Mouse (Mus musculus) liver, adult 2 months (tissue): ENCODE results near the gene Phip. TPM values are rescaled to one million over a fixed set of nuclear protein-coding genes. Genes with fewer than 3 reads are reported as not detected.

Experiments
- DNase-seq: peaks from one replicate; pipeline ENCODE4 v3.0.0-alpha.2; 2011; ENCODE audit warnings: low read depth, low spot score; ENCODE audit errors: extremely low read depth
- H3K27ac ChIP-seq: fragments of 200-500 bp; replicated peaks from 2 replicates; pipeline ENCODE4 v1.5.1; 2012; ENCODE audit warnings: low read depth, mild to moderate bottlenecking, control low read depth, inconsistent platforms, low read length; ENCODE audit not compliant: insufficient read depth
- H3K27me3 ChIP-seq: fragments of 200-500 bp; 2 replicates; pipeline ENCODE4 v1.6.1; 2012; ENCODE audit warnings: mild to moderate bottlenecking, moderate library complexity, low read length, inconsistent platforms; ENCODE audit not compliant: control insufficient read depth, insufficient read depth
- H3K36me3 ChIP-seq: fragments of 200-500 bp; 2 replicates; pipeline ENCODE4 v1.6.1; 2012; ENCODE audit warnings: low read length, inconsistent platforms; ENCODE audit not compliant: control insufficient read depth, insufficient read depth
- H3K4me1 ChIP-seq: fragments of 200-500 bp; 2 replicates; pipeline ENCODE4 v1.6.1; 2011; ENCODE audit warnings: low read length; ENCODE audit not compliant: control insufficient read depth, insufficient read depth
- H3K4me3 ChIP-seq: fragments of 200-500 bp; 2 replicates; pipeline ENCODE4 v1.5.1; 2011; ENCODE audit warnings: low read depth, mild to moderate bottlenecking, control low read depth, low read length, moderate library complexity; ENCODE audit not compliant: insufficient read depth
- H3K79me2 ChIP-seq: fragments of 200-500 bp; 2 replicates; pipeline ENCODE4 v1.6.1; 2012; ENCODE audit warnings: inconsistent platforms, mild to moderate bottlenecking, low read length, moderate library complexity; ENCODE audit not compliant: control insufficient read depth, insufficient read depth
- H3K9ac ChIP-seq: fragments of 200-500 bp; 2 replicates; pipeline ENCODE4 v1.6.1; 2012; ENCODE audit warnings: low read depth, mild to moderate bottlenecking, control low read depth, inconsistent platforms, low read length
- CTCF ChIP-seq: fragments of 200-500 bp; IDR thresholded peaks from 2 replicates; pipeline ENCODE4 v1.5.1; 2011; ENCODE audit warnings: low read depth, low read length, control low read depth
- POLR2A ChIP-seq: fragments of 200-500 bp; IDR thresholded peaks from 2 replicates; pipeline ENCODE4 v1.6.1; 2011; ENCODE audit warnings: low read length, control low read depth; ENCODE audit not compliant: insufficient read depth; ENCODE audit errors: extremely low read depth
- WGBS: fragments of 180-500 bp; shearing (Covaris S2); methylation state at CpG from one replicate; pipeline ENCODE4 v1.1.7; 2018; 5-methylcytosine and 5-hydroxymethylcytosine counted together
- polyA plus RNA-seq: library from polyadenylated mRNA; depleted of rRNA; stranded (reverse); fragments of >200 nt; gene quantifications from 2 replicates; pipeline ENCODE4 v1.2.3, GENCODE M21; 2012; rRNA removed
- total RNA-seq: library from RNA; depleted of rRNA; stranded (reverse); fragments of >200 nt; gene quantifications from 2 replicates; pipeline ENCODE4 v1.2.3, GENCODE M21; 2014; rRNA removed

Phip gene
- total and polyA plus RNA-seq, 2 experiments: 1.1 to 25.1 TPM

DNA sequence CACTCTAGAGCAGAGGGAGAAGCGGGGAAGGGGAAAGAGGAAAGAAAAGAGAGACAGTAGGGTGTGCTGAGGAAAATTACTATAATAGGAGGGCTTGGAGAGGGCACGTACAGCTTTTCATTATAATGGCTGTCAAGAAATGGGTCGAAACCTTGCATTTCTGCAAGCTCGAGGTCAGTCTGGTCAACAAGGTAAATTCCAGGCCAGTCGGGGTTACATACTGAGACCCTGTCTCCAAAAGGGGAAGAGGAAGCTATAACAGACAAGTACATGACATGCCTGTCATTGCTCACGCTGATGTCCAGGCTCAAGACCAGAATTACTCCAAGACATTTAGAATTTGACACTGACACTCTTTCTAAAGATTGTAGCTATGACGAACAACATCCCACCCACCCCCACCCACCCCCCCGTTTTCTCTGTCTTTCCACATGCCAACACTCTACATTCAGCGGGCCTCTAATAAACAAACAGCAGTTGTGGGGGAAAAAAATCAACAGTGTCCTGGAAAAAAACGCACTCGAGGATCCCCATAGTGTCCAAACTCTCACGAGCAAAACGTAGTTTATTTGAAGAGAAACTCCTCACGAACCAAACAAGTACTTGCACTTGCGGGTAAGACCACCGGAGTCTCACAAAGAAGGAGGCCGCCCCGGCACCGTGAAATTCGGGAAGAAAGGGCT is 146.2 kb downstream of the Phip start, which contains the start of gene Irak1bp1:
TSS of gene Irak1bp1 (plus strand) at position 534 of the 683 bp plus-strand sequence.
- no peaks in the 10 kb centered on the region for H3K4me1 ChIP-seq
- peak within 1 kb of the TSS; percentile 77 for H3K4me3 ChIP-seq
- no peaks in the 10 kb centered on the region for H3K36me3 ChIP-seq
- no peak within 1 kb of the TSS for H3K27ac ChIP-seq
- TF ChIP-seq CTCF (no peak), POLR2A (no peak)
- no peaks in the 10 kb centered on the region for H3K79me2 ChIP-seq
- H3K9ac ChIP-seq: peak within 1 kb of the TSS; percentile 69
- H3K27me3 ChIP-seq: no peaks in the 10 kb centered on the region
- 21% methylated on average over 20 of the region's 20 CpGs for WGBS
- DNase-seq: no peak

DNA sequence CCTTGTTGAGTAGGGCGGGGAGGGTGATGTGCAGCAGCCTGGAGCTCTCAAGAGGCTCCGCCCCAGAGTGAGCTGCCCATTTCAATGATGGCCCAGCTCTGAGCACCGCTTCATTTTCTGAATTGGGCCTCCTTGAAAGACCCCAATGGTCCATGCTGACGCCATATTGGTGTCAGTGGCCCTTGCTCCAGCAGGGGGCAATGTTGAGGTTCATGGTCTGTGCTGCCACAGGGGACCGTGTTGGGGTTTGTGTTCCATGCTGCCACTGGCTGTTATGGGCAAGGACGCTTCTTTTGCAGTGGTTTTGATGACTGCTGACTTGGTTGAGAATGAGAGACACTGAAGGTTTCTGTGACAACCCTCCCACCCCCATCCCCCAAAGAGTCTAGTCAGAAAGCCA is 148.9 kb downstream of the Phip start:
- Histone ChIP-seq H3K27ac (no peak overlapping the region), H3K9ac (no peak overlapping the region), H3K27me3 (no peaks in the 10 kb centered on the region), H3K4me1 (no peaks in the 10 kb centered on the region), H3K79me2 (no peaks in the 10 kb centered on the region), H3K36me3 (no peaks in the 10 kb centered on the region), H3K4me3 (no peak overlapping the region)
- WGBS: 94% methylated on average over 6 of the region's 6 CpGs
- TF ChIP-seq CTCF (no peak), POLR2A (no peak)
- no peak for DNase-seq

Other genes starting within 250 kb of the Phip start
- 1.6 and 2.1 TPM in 2 replicates for gene Irak1bp1, start 146.0 kb downstream of the Phip start, total RNA-seq
- 0.91 and 1.3 TPM in 2 replicates for gene Irak1bp1, start 146.0 kb downstream of the Phip start, polyA plus RNA-seq
- 1.0 and 1.5 TPM in 2 replicates for gene Hmgn3, start 171.2 kb upstream of the Phip start, total RNA-seq
- 0.48 and 0.90 TPM in 2 replicates for gene Hmgn3, start 171.2 kb upstream of the Phip start, polyA plus RNA-seq